Mouse (Mus musculus): Measurements from ENCODE around the gene Wnt5b. TPM values are rescaled to one million over a fixed set of nuclear protein-coding genes. Genes with fewer than 3 reads are reported as not detected.

Gene Wnt5b
- polyA plus RNA-seq, 1 experiment from 2014 or later, result 12.9 TPM

DNA sequence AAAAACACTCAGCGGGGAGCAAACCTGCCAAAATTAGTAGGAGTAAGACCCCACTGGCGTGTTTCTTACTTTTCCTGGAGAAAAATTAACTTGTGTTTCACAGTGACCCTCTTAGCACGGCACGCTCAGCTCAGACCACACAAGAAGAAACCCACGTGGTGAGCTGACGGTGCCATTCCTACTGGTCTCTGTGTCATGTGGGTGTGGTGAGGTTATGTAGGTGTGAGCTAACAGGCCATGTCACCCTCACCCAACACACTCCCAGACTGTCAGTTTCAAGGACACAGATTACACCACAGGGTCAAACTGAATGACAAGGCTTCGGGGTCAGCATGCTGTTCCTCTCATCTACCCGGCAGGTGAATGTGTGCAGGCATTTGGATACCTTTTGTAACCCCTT is 39.4 kb downstream of the Wnt5b start:
- H3K27me3 ChIP-seq (ENCODE audit: control insufficient read depth, insufficient read depth, low read length), result no peaks in the 10 kb centered on the region
- H3K9ac ChIP-seq (replicated peaks; ENCODE audit: low read length), result no peak overlapping the region
- no peak overlapping the region for H3K27ac ChIP-seq (replicated peaks; ENCODE audit: low read depth, low read length)
- ATAC-seq (replicated peaks; ENCODE audit: insufficient number of reproducible peaks, low FRiP score, low TSS enrichment, low read depth), result no peak
- no peaks in the 10 kb centered on the region for H3K9me3 ChIP-seq (replicated peaks; ENCODE audit: control insufficient read depth, low read length)
- DNase-seq (ENCODE audit: low spot score), result no peak
- no peak overlapping the region for H3K4me3 ChIP-seq (ENCODE audit: low read depth, low read length)
- 84% methylated on average over 8 of the region's 8 CpGs for WGBS
- H3K36me3 ChIP-seq (replicated peaks; ENCODE audit: control insufficient read depth, insufficient read depth, low read depth, low read length), result no peaks in the 10 kb centered on the region
- H3K4me2 ChIP-seq (ENCODE audit: low read depth, low read length), result no peak overlapping the region
- H3K4me1 ChIP-seq (ENCODE audit: control insufficient read depth, insufficient read depth, low read length), result no peaks in the 10 kb centered on the region

DNA sequence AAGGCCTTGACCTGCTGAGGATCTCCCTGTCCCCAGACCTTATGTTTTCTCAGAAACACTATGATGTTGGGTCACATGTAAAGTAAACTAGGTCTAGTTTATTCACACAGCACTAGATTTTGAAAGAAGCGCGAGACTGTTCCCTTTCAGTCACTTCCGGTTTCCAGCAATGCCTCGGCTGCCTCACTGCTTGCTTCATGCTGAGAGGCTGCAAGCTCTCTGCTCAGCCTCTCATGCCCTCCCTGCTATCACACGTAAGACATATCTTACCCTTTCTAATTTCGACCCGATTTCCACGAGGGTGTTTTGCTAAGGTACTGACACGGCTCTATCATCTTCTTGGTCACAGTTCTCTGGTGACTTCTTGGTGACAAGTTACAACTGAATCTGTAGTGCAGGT is 42.1 kb downstream of the Wnt5b start:
- Histone ChIP-seq H3K4me1 (ENCODE audit: control insufficient read depth, insufficient read depth, low read length) (no peaks in the 10 kb centered on the region), H3K9me3 (replicated peaks; ENCODE audit: control insufficient read depth, low read length) (no peaks in the 10 kb centered on the region), H3K36me3 (replicated peaks; ENCODE audit: control insufficient read depth, insufficient read depth, low read depth, low read length) (no peaks in the 10 kb centered on the region), H3K4me2 (ENCODE audit: low read depth, low read length) (no peak overlapping the region), H3K27ac (replicated peaks; ENCODE audit: low read depth, low read length) (no peak overlapping the region), H3K9ac (replicated peaks; ENCODE audit: low read length) (no peak overlapping the region), H3K4me3 (ENCODE audit: low read depth, low read length) (no peak overlapping the region), H3K27me3 (ENCODE audit: control insufficient read depth, insufficient read depth, low read length) (no peaks in the 10 kb centered on the region)
- DNase-seq (ENCODE audit: low spot score) (no peak), ATAC-seq (replicated peaks; ENCODE audit: insufficient number of reproducible peaks, low FRiP score, low TSS enrichment, low read depth) (no peak)
- 53% methylated on average over 9 of the region's 9 CpGs for WGBS

DNA sequence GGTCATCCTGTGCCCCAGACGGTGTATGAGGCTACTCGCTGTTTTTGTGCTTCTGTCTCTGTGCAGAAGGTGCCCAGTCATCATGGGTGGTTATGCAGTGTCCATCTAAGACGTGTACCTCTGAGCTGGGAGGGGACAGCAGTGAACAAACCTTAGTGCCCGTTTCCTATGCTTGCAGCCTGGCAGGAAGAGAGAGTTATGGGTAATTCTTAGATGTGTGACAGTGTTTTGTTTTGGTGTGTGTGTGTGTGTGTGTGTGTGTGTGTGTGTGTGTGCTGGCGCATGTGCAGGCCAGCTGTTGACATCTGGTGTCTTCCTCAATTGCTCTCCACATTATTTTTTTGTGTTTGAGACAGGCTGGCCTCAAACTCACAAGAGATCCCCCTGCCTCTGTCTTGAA is 44.1 kb downstream of the Wnt5b start:
- no peak overlapping the region for H3K4me3 ChIP-seq (ENCODE audit: low read depth, low read length)
- no peaks in the 10 kb centered on the region for H3K9me3 ChIP-seq (replicated peaks; ENCODE audit: control insufficient read depth, low read length)
- no peak overlapping the region for H3K27ac ChIP-seq (replicated peaks; ENCODE audit: low read depth, low read length)
- H3K27me3 ChIP-seq (ENCODE audit: control insufficient read depth, insufficient read depth, low read length), result no peaks in the 10 kb centered on the region
- no peak for DNase-seq (ENCODE audit: low spot score)
- no peak overlapping the region for H3K9ac ChIP-seq (replicated peaks; ENCODE audit: low read length)
- no peak for ATAC-seq (replicated peaks; ENCODE audit: insufficient number of reproducible peaks, low FRiP score, low TSS enrichment, low read depth)
- H3K36me3 ChIP-seq (replicated peaks; ENCODE audit: control insufficient read depth, insufficient read depth, low read depth, low read length), result no peaks in the 10 kb centered on the region
- WGBS, result 63% methylated on average over 5 of the region's 5 CpGs
- H3K4me2 ChIP-seq (ENCODE audit: low read depth, low read length), result no peak overlapping the region
- no peaks in the 10 kb centered on the region for H3K4me1 ChIP-seq (ENCODE audit: control insufficient read depth, insufficient read depth, low read length)

DNA sequence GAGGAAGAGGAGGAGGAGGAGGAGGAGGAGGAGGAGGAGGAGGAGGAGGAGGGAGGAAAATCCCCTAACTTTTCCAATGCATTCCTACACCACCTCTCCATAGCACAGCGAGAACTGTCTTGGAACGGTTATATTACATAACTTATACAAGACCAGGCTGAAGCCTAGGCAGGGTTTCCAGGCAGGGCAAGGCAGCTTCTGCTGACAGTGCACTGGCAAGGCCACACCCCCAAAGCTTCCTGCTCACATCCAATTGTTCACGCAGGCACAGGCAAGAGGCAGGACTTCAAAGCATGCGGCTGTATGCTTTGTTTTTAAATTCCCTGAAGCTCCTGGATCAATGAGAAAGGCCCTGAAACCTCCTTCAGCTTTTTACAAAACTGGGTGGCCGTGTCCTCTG is 44.9 kb downstream of the Wnt5b start:
- no peak overlapping the region for H3K27ac ChIP-seq (replicated peaks; ENCODE audit: low read depth, low read length)
- H3K27me3 ChIP-seq (ENCODE audit: control insufficient read depth, insufficient read depth, low read length), result no peaks in the 10 kb centered on the region
- H3K4me3 ChIP-seq (ENCODE audit: low read depth, low read length), result no peak overlapping the region
- no peak overlapping the region for H3K4me2 ChIP-seq (ENCODE audit: low read depth, low read length)
- peak; percentile 63 for DNase-seq (ENCODE audit: low spot score)
- ATAC-seq (replicated peaks; ENCODE audit: insufficient number of reproducible peaks, low FRiP score, low TSS enrichment, low read depth), result 0 out of 2 replicates have a peak, but pooled peaks have one; percentile 48
- no peaks in the 10 kb centered on the region for H3K36me3 ChIP-seq (replicated peaks; ENCODE audit: control insufficient read depth, insufficient read depth, low read depth, low read length)
- no peaks in the 10 kb centered on the region for H3K4me1 ChIP-seq (ENCODE audit: control insufficient read depth, insufficient read depth, low read length)
- H3K9me3 ChIP-seq (replicated peaks; ENCODE audit: control insufficient read depth, low read length), result no peaks in the 10 kb centered on the region
- no peak overlapping the region for H3K9ac ChIP-seq (replicated peaks; ENCODE audit: low read length)
- WGBS, result 21% methylated on average over 5 of the region's 5 CpGs

DNA sequence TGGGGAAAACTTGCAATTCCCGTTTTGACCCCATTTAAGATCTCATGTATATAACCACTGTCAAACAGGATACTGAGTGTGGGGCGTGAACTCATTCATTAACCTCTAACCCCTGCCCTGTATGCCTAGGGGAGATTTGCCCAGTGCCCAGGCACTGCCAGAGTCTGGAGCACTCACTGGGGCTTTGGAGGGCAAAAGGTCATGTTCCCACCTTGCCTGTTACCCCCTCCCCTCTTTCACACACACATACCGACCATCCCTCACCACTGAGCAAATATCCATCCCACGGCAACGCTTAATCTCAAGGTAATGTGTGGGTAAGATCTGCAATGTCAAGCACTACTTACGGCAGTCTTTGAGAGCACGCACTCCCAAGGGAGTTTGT is 51.5 kb downstream of the Wnt5b start:
- Histone ChIP-seq H3K4me3 (ENCODE audit: low read depth, low read length) (no peak overlapping the region), H3K9ac (replicated peaks; ENCODE audit: low read length) (no peak overlapping the region), H3K9me3 (replicated peaks; ENCODE audit: control insufficient read depth, low read length) (no peaks in the 10 kb centered on the region), H3K36me3 (replicated peaks; ENCODE audit: control insufficient read depth, insufficient read depth, low read depth, low read length) (no peaks in the 10 kb centered on the region), H3K4me1 (ENCODE audit: control insufficient read depth, insufficient read depth, low read length) (peaks cover 9% of the 10 kb centered on the region), H3K27ac (replicated peaks; ENCODE audit: low read depth, low read length) (no peak overlapping the region), H3K27me3 (ENCODE audit: control insufficient read depth, insufficient read depth, low read length) (no peaks in the 10 kb centered on the region), H3K4me2 (ENCODE audit: low read depth, low read length) (no peak overlapping the region)
- no peak for DNase-seq (ENCODE audit: low spot score)
- ATAC-seq (replicated peaks; ENCODE audit: insufficient number of reproducible peaks, low FRiP score, low TSS enrichment, low read depth), result 0 out of 2 replicates have a peak, but pooled peaks have one; percentile 30
- 30% methylated on average over 7 of the region's 7 CpGs for WGBS

DNA sequence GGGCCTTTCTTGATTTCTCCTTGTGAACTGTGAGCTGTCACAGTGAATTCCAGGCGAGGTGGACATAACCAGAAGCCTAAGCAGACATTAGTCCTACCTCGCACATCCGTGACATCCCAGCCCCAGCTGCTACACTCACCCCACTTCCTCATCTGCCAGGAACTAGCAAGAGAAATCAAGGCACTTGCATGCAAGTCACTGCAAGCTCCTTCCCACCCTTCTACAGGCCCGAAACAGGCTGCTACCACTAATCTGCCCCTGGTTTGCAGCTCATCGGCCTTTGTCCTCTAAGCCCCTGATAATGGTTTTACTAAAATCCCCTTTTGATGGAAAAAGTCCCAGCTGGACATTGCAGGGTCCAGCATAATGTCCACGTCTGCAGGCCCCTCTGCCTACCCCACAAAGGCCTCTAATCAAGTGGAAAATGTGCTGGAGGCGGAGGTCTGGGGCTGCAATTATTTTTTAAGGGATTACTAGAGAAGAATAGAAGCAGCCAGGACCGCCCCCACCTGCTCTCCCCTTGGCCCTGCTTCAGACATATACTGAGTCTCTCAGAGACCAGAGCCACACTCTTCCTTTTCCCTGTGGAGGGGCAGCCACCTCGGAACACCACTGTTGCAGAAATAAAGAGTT is 52.0 kb downstream of the Wnt5b start:
- peaks cover 9% of the 10 kb centered on the region for H3K4me1 ChIP-seq (ENCODE audit: control insufficient read depth, insufficient read depth, low read length)
- no peaks in the 10 kb centered on the region for H3K27me3 ChIP-seq (ENCODE audit: control insufficient read depth, insufficient read depth, low read length)
- peak; percentile 63; the same call in 1 of the 2 replicates for ATAC-seq (replicated peaks; ENCODE audit: insufficient number of reproducible peaks, low FRiP score, low TSS enrichment, low read depth)
- no peaks in the 10 kb centered on the region for H3K36me3 ChIP-seq (replicated peaks; ENCODE audit: control insufficient read depth, insufficient read depth, low read depth, low read length)
- WGBS, result 35% methylated on average over 9 of the region's 9 CpGs
- no peak overlapping the region for H3K9ac ChIP-seq (replicated peaks; ENCODE audit: low read length)
- H3K27ac ChIP-seq (replicated peaks; ENCODE audit: low read depth, low read length), result no peak overlapping the region
- DNase-seq (ENCODE audit: low spot score), result no peak
- H3K9me3 ChIP-seq (replicated peaks; ENCODE audit: control insufficient read depth, low read length), result no peaks in the 10 kb centered on the region
- H3K4me3 ChIP-seq (ENCODE audit: low read depth, low read length), result no peak overlapping the region
- no peak overlapping the region for H3K4me2 ChIP-seq (ENCODE audit: low read depth, low read length)

DNA sequence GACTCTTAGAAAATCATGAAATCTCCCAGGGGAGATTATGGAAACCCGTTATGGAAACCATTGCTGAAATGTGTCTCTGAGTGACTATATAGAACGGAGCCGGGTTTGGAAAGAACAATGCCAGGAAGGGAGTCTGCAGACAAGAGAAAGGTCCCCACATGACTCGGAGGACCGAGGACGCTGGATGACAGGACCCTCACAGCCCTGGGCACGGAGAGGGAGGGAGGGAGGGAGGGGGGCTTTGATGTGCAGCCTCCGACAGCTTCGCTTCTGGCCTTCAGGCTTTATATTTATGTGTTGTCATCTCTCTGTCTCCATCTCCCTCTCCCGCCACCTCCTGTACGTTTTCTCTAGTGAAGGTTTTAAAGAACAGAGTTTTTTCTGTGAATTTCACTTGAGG is 53.1 kb downstream of the Wnt5b start:
- DNase-seq (ENCODE audit: low spot score), result no peak
- Histone ChIP-seq H3K4me2 (ENCODE audit: low read depth, low read length) (no peak overlapping the region), H3K27ac (replicated peaks; ENCODE audit: low read depth, low read length) (no peak overlapping the region), H3K4me1 (ENCODE audit: control insufficient read depth, insufficient read depth, low read length) (peaks cover 9% of the 10 kb centered on the region), H3K9me3 (replicated peaks; ENCODE audit: control insufficient read depth, low read length) (no peaks in the 10 kb centered on the region), H3K36me3 (replicated peaks; ENCODE audit: control insufficient read depth, insufficient read depth, low read depth, low read length) (no peaks in the 10 kb centered on the region), H3K9ac (replicated peaks; ENCODE audit: low read length) (no peak overlapping the region), H3K4me3 (ENCODE audit: low read depth, low read length) (no peak overlapping the region), H3K27me3 (ENCODE audit: control insufficient read depth, insufficient read depth, low read length) (no peaks in the 10 kb centered on the region)
- no peak for ATAC-seq (replicated peaks; ENCODE audit: insufficient number of reproducible peaks, low FRiP score, low TSS enrichment, low read depth)
- WGBS, result 38% methylated on average over 11 of the region's 11 CpGs

DNA sequence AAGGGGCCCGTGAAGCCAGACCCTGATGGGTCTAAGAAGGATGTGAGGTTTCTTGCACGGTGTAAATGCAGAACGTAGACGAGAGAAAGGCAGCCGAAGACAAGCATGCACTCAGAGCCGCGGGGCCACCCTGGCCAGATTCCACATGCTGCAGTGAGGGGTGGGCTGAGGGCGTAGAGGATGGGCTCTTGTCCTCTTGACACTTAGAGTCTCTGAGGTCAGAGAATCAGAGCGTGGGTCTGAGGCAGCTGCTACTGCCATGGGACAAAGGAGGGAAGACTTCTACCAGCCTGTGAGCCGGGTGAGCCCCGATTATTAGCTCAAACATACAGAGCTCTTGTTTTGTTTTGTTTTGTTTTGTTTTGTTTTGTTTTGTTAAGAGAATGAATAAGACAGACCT is 53.6 kb downstream of the Wnt5b start:
- Histone ChIP-seq H3K27ac (replicated peaks; ENCODE audit: low read depth, low read length) (no peak overlapping the region), H3K9ac (replicated peaks; ENCODE audit: low read length) (no peak overlapping the region), H3K27me3 (ENCODE audit: control insufficient read depth, insufficient read depth, low read length) (no peaks in the 10 kb centered on the region), H3K4me2 (ENCODE audit: low read depth, low read length) (peak overlapping the region; percentile 19), H3K9me3 (replicated peaks; ENCODE audit: control insufficient read depth, low read length) (no peaks in the 10 kb centered on the region), H3K36me3 (replicated peaks; ENCODE audit: control insufficient read depth, insufficient read depth, low read depth, low read length) (no peaks in the 10 kb centered on the region), H3K4me3 (ENCODE audit: low read depth, low read length) (no peak overlapping the region), H3K4me1 (ENCODE audit: control insufficient read depth, insufficient read depth, low read length) (peaks cover 9% of the 10 kb centered on the region)
- WGBS, result 17% methylated on average over 11 of the region's 11 CpGs
- no peak for DNase-seq (ENCODE audit: low spot score)
- ATAC-seq (replicated peaks; ENCODE audit: insufficient number of reproducible peaks, low FRiP score, low TSS enrichment, low read depth), result peak; percentile 32; the same call in 1 of the 2 replicates
